Mouse (Mus musculus): ENCODE measurements at regions not wholly inside any gene's neighbourhood (a gene's known extent, or its start where the extent isn't known, plus 50 kb on each side); places are given as distances from the start of the nearest gene placed in this dataset.

- ATAC-seq (ENCODE audit: insufficient number of reproducible peaks, insufficient read depth, low FRiP score, low TSS enrichment, low read depth): no peak
- Histone ChIP-seq H3K9ac (no peak overlapping the region), H3K27ac (no peak overlapping the region), H3K36me3 (no peaks in the 10 kb centered on the region), H3K4me2 (no peak overlapping the region), H3K27me3 (no peaks in the 10 kb centered on the region), H3K9me3 (no peaks in the 10 kb centered on the region), H3K4me1 (no peaks in the 10 kb centered on the region), H3K4me3 (no peak overlapping the region)
- 88% methylated on average over 1 of the region's 1 CpGs for WGBS
These were observed 339.7 kb upstream of the Actbl2 start for GRCm38 (mm10) chr13:110915161-110915560.

- no peak for ATAC-seq (ENCODE audit: insufficient number of reproducible peaks, insufficient read depth, low FRiP score, low TSS enrichment, low read depth)
- Histone ChIP-seq H3K4me2 (no peak overlapping the region), H3K9ac (no peak overlapping the region), H3K27me3 (no peaks in the 10 kb centered on the region), H3K4me1 (no peaks in the 10 kb centered on the region), H3K36me3 (no peaks in the 10 kb centered on the region), H3K9me3 (no peaks in the 10 kb centered on the region), H3K4me3 (no peak overlapping the region), H3K27ac (no peak overlapping the region)
- WGBS: 88% methylated on average over 5 of the region's 5 CpGs
These were observed 330.9 kb upstream of the Actbl2 start for GRCm38 (mm10) chr13:110923936-110924335.

GRCm38 (mm10) chr13:110924897-110925296 lies 329.9 kb upstream of the Actbl2 start:
- H3K4me1 ChIP-seq: no peaks in the 10 kb centered on the region
- no peak for ATAC-seq (ENCODE audit: insufficient number of reproducible peaks, insufficient read depth, low FRiP score, low TSS enrichment, low read depth)
- no peak overlapping the region for H3K4me2 ChIP-seq
- no peaks in the 10 kb centered on the region for H3K9me3 ChIP-seq
- WGBS: 74% methylated on average over 3 of the region's 3 CpGs
- H3K27me3 ChIP-seq: no peaks in the 10 kb centered on the region
- no peak overlapping the region for H3K9ac ChIP-seq
- no peak overlapping the region for H3K4me3 ChIP-seq
- H3K36me3 ChIP-seq: no peaks in the 10 kb centered on the region
- H3K27ac ChIP-seq: no peak overlapping the region

GRCm38 (mm10) chr13:110928143-110928542 lies 326.7 kb upstream of the Actbl2 start:
- ATAC-seq (ENCODE audit: insufficient number of reproducible peaks, insufficient read depth, low FRiP score, low TSS enrichment, low read depth): no peak
- no peaks in the 10 kb centered on the region for H3K4me1 ChIP-seq
- H3K9ac ChIP-seq: no peak overlapping the region
- H3K27ac ChIP-seq: no peak overlapping the region
- no peaks in the 10 kb centered on the region for H3K36me3 ChIP-seq
- no peaks in the 10 kb centered on the region for H3K9me3 ChIP-seq
- 59% methylated on average over 3 of the region's 3 CpGs for WGBS
- no peak overlapping the region for H3K4me3 ChIP-seq
- H3K27me3 ChIP-seq: no peaks in the 10 kb centered on the region
- no peak overlapping the region for H3K4me2 ChIP-seq

- no peak overlapping the region for H3K4me2 ChIP-seq
- WGBS: 71% methylated on average over 3 of the region's 3 CpGs
- no peak overlapping the region for H3K27ac ChIP-seq
- no peak overlapping the region for H3K4me3 ChIP-seq
- ATAC-seq (ENCODE audit: insufficient number of reproducible peaks, insufficient read depth, low FRiP score, low TSS enrichment, low read depth): no peak
- no peak overlapping the region for H3K9ac ChIP-seq
- no peaks in the 10 kb centered on the region for H3K27me3 ChIP-seq
- no peaks in the 10 kb centered on the region for H3K4me1 ChIP-seq
- no peaks in the 10 kb centered on the region for H3K36me3 ChIP-seq
- no peaks in the 10 kb centered on the region for H3K9me3 ChIP-seq
These were observed 325.9 kb upstream of the Actbl2 start for GRCm38 (mm10) chr13:110928894-110929293.

- H3K4me1 ChIP-seq: no peaks in the 10 kb centered on the region
- no peak overlapping the region for H3K4me2 ChIP-seq
- H3K9ac ChIP-seq: no peak overlapping the region
- 78% methylated on average over 1 of the region's 1 CpGs for WGBS
- H3K4me3 ChIP-seq: no peak overlapping the region
- no peaks in the 10 kb centered on the region for H3K9me3 ChIP-seq
- ATAC-seq (ENCODE audit: insufficient number of reproducible peaks, insufficient read depth, low FRiP score, low TSS enrichment, low read depth): no peak
- H3K27me3 ChIP-seq: no peaks in the 10 kb centered on the region
- no peak overlapping the region for H3K27ac ChIP-seq
- no peaks in the 10 kb centered on the region for H3K36me3 ChIP-seq
These were observed 325.2 kb upstream of the Actbl2 start for GRCm38 (mm10) chr13:110929579-110929978.

- Histone ChIP-seq H3K4me3 (no peak overlapping the region), H3K4me2 (no peak overlapping the region), H3K36me3 (no peaks in the 10 kb centered on the region), H3K27ac (no peak overlapping the region), H3K4me1 (peaks cover 12% of the 10 kb centered on the region), H3K27me3 (no peaks in the 10 kb centered on the region), H3K9ac (no peak overlapping the region), H3K9me3 (no peaks in the 10 kb centered on the region)
- 80% methylated on average over 1 of the region's 1 CpGs for WGBS
- ATAC-seq (ENCODE audit: insufficient number of reproducible peaks, insufficient read depth, low FRiP score, low TSS enrichment, low read depth): no peak
These were observed 313.2 kb upstream of the Actbl2 start for GRCm38 (mm10) chr13:110941587-110941986.

- Histone ChIP-seq H3K27me3 (no peaks in the 10 kb centered on the region), H3K27ac (no peak overlapping the region), H3K36me3 (no peaks in the 10 kb centered on the region), H3K4me3 (no peak overlapping the region), H3K9me3 (no peaks in the 10 kb centered on the region), H3K9ac (no peak overlapping the region), H3K4me2 (no peak overlapping the region), H3K4me1 (peaks cover 12% of the 10 kb centered on the region)
- no peak for ATAC-seq (ENCODE audit: insufficient number of reproducible peaks, insufficient read depth, low FRiP score, low TSS enrichment, low read depth)
- 85% methylated on average over 4 of the region's 4 CpGs for WGBS
These were observed 311.7 kb upstream of the Actbl2 start for GRCm38 (mm10) chr13:110942986-110943644.

- peaks cover 12% of the 10 kb centered on the region for H3K4me1 ChIP-seq
- no peak for ATAC-seq (ENCODE audit: insufficient number of reproducible peaks, insufficient read depth, low FRiP score, low TSS enrichment, low read depth)
- H3K27ac ChIP-seq: 0 out of 2 replicates have a peak overlapping the region, but pooled peaks have one; percentile 17
- no peak overlapping the region for H3K9ac ChIP-seq
- H3K36me3 ChIP-seq: no peaks in the 10 kb centered on the region
- H3K4me3 ChIP-seq: no peak overlapping the region
- H3K9me3 ChIP-seq: no peaks in the 10 kb centered on the region
- H3K27me3 ChIP-seq: no peaks in the 10 kb centered on the region
- WGBS: 20% methylated on average over 4 of the region's 4 CpGs
- H3K4me2 ChIP-seq: no peak overlapping the region
These were observed 310.8 kb upstream of the Actbl2 start for GRCm38 (mm10) chr13:110944061-110944460.

GRCm38 (mm10) chr13:110944683-110945082 lies 310.1 kb upstream of the Actbl2 start:
- H3K27ac ChIP-seq: no peak overlapping the region
- 86% methylated on average over 5 of the region's 5 CpGs for WGBS
- H3K4me3 ChIP-seq: no peak overlapping the region
- H3K36me3 ChIP-seq: no peaks in the 10 kb centered on the region
- ATAC-seq (ENCODE audit: insufficient number of reproducible peaks, insufficient read depth, low FRiP score, low TSS enrichment, low read depth): no peak
- H3K4me2 ChIP-seq: no peak overlapping the region
- H3K4me1 ChIP-seq: peaks cover 12% of the 10 kb centered on the region
- H3K9ac ChIP-seq: no peak overlapping the region
- no peaks in the 10 kb centered on the region for H3K27me3 ChIP-seq
- H3K9me3 ChIP-seq: no peaks in the 10 kb centered on the region

- no peak overlapping the region for H3K9ac ChIP-seq
- H3K4me3 ChIP-seq: no peak overlapping the region
- ATAC-seq (ENCODE audit: insufficient number of reproducible peaks, insufficient read depth, low FRiP score, low TSS enrichment, low read depth): no peak
- 0 out of 2 replicates have a peak, but pooled peaks cover 9% of the 10 kb centered on the region for H3K9me3 ChIP-seq
- no peak overlapping the region for H3K4me2 ChIP-seq
- H3K27ac ChIP-seq: no peak overlapping the region
- WGBS: 67% methylated on average over 5 of the region's 5 CpGs
- no peaks in the 10 kb centered on the region for H3K27me3 ChIP-seq
- no peaks in the 10 kb centered on the region for H3K4me1 ChIP-seq
- H3K36me3 ChIP-seq: no peaks in the 10 kb centered on the region
These were observed 294.6 kb upstream of the Actbl2 start for GRCm38 (mm10) chr13:110960212-110960611.

GRCm38 (mm10) chr13:110967109-110967508 lies 287.7 kb upstream of the Actbl2 start:
- no peaks in the 10 kb centered on the region for H3K9me3 ChIP-seq
- H3K27ac ChIP-seq: peak overlapping the region; percentile 60
- no peak overlapping the region for H3K9ac ChIP-seq
- no peaks in the 10 kb centered on the region for H3K36me3 ChIP-seq
- H3K4me3 ChIP-seq: no peak overlapping the region
- 56% methylated on average over 8 of the region's 8 CpGs for WGBS
- no peaks in the 10 kb centered on the region for H3K27me3 ChIP-seq
- peaks cover 18% of the 10 kb centered on the region for H3K4me1 ChIP-seq
- H3K4me2 ChIP-seq: no peak overlapping the region
- ATAC-seq (ENCODE audit: insufficient number of reproducible peaks, insufficient read depth, low FRiP score, low TSS enrichment, low read depth): no peak

Data from embryonic facial prominence, embryonic 13.5 days (tissue).